Mouse (Mus musculus) myocyte (in vitro differentiated cells): Measurements from ENCODE around the gene Tpst2. TPM values are rescaled to one million over a fixed set of nuclear protein-coding genes. Genes with fewer than 3 reads are reported as not detected.

Source experiments
- H3K27me3 ChIP-seq: one replicate; pipeline ENCODE4 v1.6.1; 2011; ENCODE audit not compliant: control insufficient read depth, insufficient read depth, insufficient read length
- H3K36me3 ChIP-seq: one replicate; pipeline ENCODE4 v1.6.1; 2011; ENCODE audit not compliant: control insufficient read depth, insufficient read depth
- H3K4me2 ChIP-seq: one replicate; pipeline ENCODE4 v1.6.1; 2011; ENCODE audit warnings: low read depth, control low read depth
- H3K4me3 ChIP-seq: one replicate; pipeline ENCODE4 v1.5.1; 2011; ENCODE audit warnings: mild to moderate bottlenecking, control low read depth, moderate library complexity
- H3K79me2 ChIP-seq: one replicate; pipeline ENCODE4 v1.6.1; 2011; ENCODE audit not compliant: control insufficient read depth, insufficient read depth
- H3ac ChIP-seq: one replicate; pipeline ENCODE4 v1.6.1; 2011; ENCODE audit not compliant: control insufficient read depth, insufficient read length
- CEBPB ChIP-seq: IDR thresholded peaks from 2 replicates; pipeline ENCODE4 v1.6.1; 2011; ENCODE audit warnings: mild to moderate bottlenecking, moderate library complexity; ENCODE audit not compliant: poor library complexity, insufficient read depth, severe bottlenecking
- E2F4 ChIP-seq: IDR thresholded peaks from one replicate; pipeline ENCODE4 v1.6.1; 2011; ENCODE audit warnings: mild to moderate bottlenecking, control low read depth, moderate library complexity; ENCODE audit not compliant: insufficient read depth
- MAX ChIP-seq: IDR thresholded peaks from one replicate; pipeline ENCODE4 v1.6.1; 2011; ENCODE audit warnings: low read depth, mild to moderate bottlenecking, control low read depth
- MYOD1 ChIP-seq, 3 experiments: IDR thresholded peaks; one replicate each; pipeline ENCODE4 v1.6.1; 2011; ENCODE audit warnings: control low read depth in 2 of 3, low read depth in 2 of 3, mild to moderate bottlenecking in 2 of 3, moderate library complexity in 1 of 3; ENCODE audit not compliant: insufficient read length in 2 of 3, control insufficient read depth in 1 of 3
- MYOG ChIP-seq, 3 experiments: IDR thresholded peaks; one replicate each; pipeline ENCODE4 v1.6.1; 2011; ENCODE audit warnings: control low read depth in 2 of 3, low read depth in 2 of 3, mild to moderate bottlenecking in 2 of 3; ENCODE audit not compliant: insufficient read length in 2 of 3, control insufficient read depth in 1 of 3, insufficient read depth in 1 of 3
- POLR2A ChIP-seq: IDR thresholded peaks from one replicate; pipeline ENCODE4 v1.6.1; 2011; ENCODE audit warnings: low read depth, mild to moderate bottlenecking, control low read depth, moderate library complexity; ENCODE audit not compliant: insufficient read length
- POLR2AphosphoS2 ChIP-seq: IDR thresholded peaks from one replicate; pipeline ENCODE4 v1.6.1; 2011; ENCODE audit warnings: low read depth, control low read depth; ENCODE audit not compliant: insufficient read length
- REST ChIP-seq: IDR thresholded peaks from one replicate; pipeline ENCODE4 v1.6.1; 2011; ENCODE audit warnings: mild to moderate bottlenecking, control low read depth, moderate library complexity; ENCODE audit not compliant: insufficient read depth, insufficient read length
- SRF ChIP-seq: IDR thresholded peaks from one replicate; pipeline ENCODE4 v1.6.1; 2011; ENCODE audit warnings: low read depth; ENCODE audit not compliant: control insufficient read depth, insufficient read length
- TCF12 ChIP-seq: IDR thresholded peaks from one replicate; pipeline ENCODE4 v1.6.1; 2011; ENCODE audit warnings: mild to moderate bottlenecking, control low read depth; ENCODE audit not compliant: poor library complexity, insufficient read depth, severe bottlenecking
- TCF3 ChIP-seq: IDR thresholded peaks from one replicate; pipeline ENCODE4 v1.6.1; 2011; ENCODE audit warnings: low read depth, control low read depth; ENCODE audit not compliant: insufficient read length
- USF1 ChIP-seq: IDR thresholded peaks from one replicate; pipeline ENCODE4 v1.6.1; 2011; ENCODE audit warnings: low read depth, mild to moderate bottlenecking, control low read depth, moderate library complexity
- polyA plus RNA-seq: library from polyadenylated mRNA; unstranded; fragments of >200 nt; fragmentation: generic; extraction: Trizol; gene quantifications from one replicate; pipeline ENCODE4 v1.2.1, GENCODE M21; 2012; ENCODE audit warnings: missing spikeins

The Tpst2 gene
- polyA plus RNA-seq, 1 experiment = 94.7 TPM

- Histone ChIP-seq H3ac (no peak overlapping the region), H3K4me3 (no peak overlapping the region), H3K79me2 (peaks cover 100% of the 10 kb centered on the region), H3K4me2 (peak overlapping the region; percentile 18), H3K36me3 (no peaks in the 10 kb centered on the region), H3K27me3 (no peaks in the 10 kb centered on the region)
- TF ChIP-seq MAX (no peak), CEBPB (no peak), E2F4 (no peak), POLR2AphosphoS2 (no peak), USF1 (no peak), MYOD1 (IDR thresholded peaks at IDR 0.05; ENCODE audit: control insufficient read depth in 1 of 3, insufficient read length in 2 of 3, low read depth in 2 of 3) (no peak), TCF3 (no peak)
Observed at GRCm38 (mm10) chr5:112296404-112297181, 20.1 kb downstream of the Tpst2 start.

- H3K36me3 ChIP-seq = no peaks in the 10 kb centered on the region
- no peaks in the 10 kb centered on the region for H3K27me3 ChIP-seq
- H3K4me3 ChIP-seq = no peak overlapping the region
- no peak overlapping the region for H3ac ChIP-seq
- TF ChIP-seq POLR2A (no peak), TCF12 (no peak), SRF (no peak), POLR2AphosphoS2 (peak; percentile 10), CEBPB (no peak), TCF3 (no peak), MYOD1 (IDR thresholded peaks at IDR 0.05; ENCODE audit: control insufficient read depth in 1 of 3, insufficient read length in 2 of 3, low read depth in 2 of 3) (no peak), E2F4 (no peak), USF1 (peak; percentile 32), MAX (no peak), MYOG (IDR thresholded peaks at IDR 0.05; ENCODE audit: control insufficient read depth in 1 of 3, insufficient read depth in 1 of 3, insufficient read length in 2 of 3, low read depth in 2 of 3) (no peak)
- H3K79me2 ChIP-seq = peaks cover 100% of the 10 kb centered on the region
- H3K4me2 ChIP-seq = no peak overlapping the region
Observed at GRCm38 (mm10) chr5:112297257-112297656, 20.8 kb downstream of the Tpst2 start.

- Histone ChIP-seq H3ac (no peak overlapping the region), H3K79me2 (peaks cover 97% of the 10 kb centered on the region), H3K4me2 (no peak overlapping the region), H3K36me3 (no peaks in the 10 kb centered on the region), H3K4me3 (no peak overlapping the region), H3K27me3 (no peaks in the 10 kb centered on the region)
- no peak for TF ChIP-seq CEBPB
- peak; percentile 46 for TF ChIP-seq POLR2AphosphoS2
Observed at GRCm38 (mm10) chr5:112298226-112298988, 21.9 kb downstream of the Tpst2 start.

GRCm38 (mm10) chr5:112299399-112299798 lies 22.9 kb downstream of the Tpst2 start:
- Histone ChIP-seq H3K27me3 (no peaks in the 10 kb centered on the region), H3K36me3 (no peaks in the 10 kb centered on the region), H3K4me2 (no peak overlapping the region), H3K79me2 (peaks cover 93% of the 10 kb centered on the region), H3ac (no peak overlapping the region), H3K4me3 (no peak overlapping the region)
- no peak for TF ChIP-seq TCF12
- no peak for TF ChIP-seq MYOG (IDR thresholded peaks at IDR 0.05; ENCODE audit: control insufficient read depth in 1 of 3, insufficient read depth in 1 of 3, insufficient read length in 2 of 3, low read depth in 2 of 3)
- no peak for TF ChIP-seq SRF
- TF ChIP-seq POLR2AphosphoS2 = no peak
- no peak for TF ChIP-seq CEBPB
- no peak for TF ChIP-seq MAX
- no peak for TF ChIP-seq MYOD1 (IDR thresholded peaks at IDR 0.05; ENCODE audit: control insufficient read depth in 1 of 3, insufficient read length in 2 of 3, low read depth in 2 of 3)
- no peak for TF ChIP-seq REST
- TF ChIP-seq USF1 = no peak
- TF ChIP-seq POLR2A = no peak
- TF ChIP-seq TCF3 = no peak

GRCm38 (mm10) chr5:112300112-112300511 lies 23.6 kb downstream of the Tpst2 start:
- Histone ChIP-seq H3K36me3 (no peaks in the 10 kb centered on the region), H3K4me2 (no peak overlapping the region), H3ac (no peak overlapping the region), H3K27me3 (no peaks in the 10 kb centered on the region), H3K79me2 (peaks cover 86% of the 10 kb centered on the region), H3K4me3 (no peak overlapping the region)
- TF ChIP-seq POLR2AphosphoS2 (peak; percentile 58), E2F4 (no peak)
